Mouse (Mus musculus) lung, postnatal 0 days (tissue): ENCODE measurements at regions not wholly inside any gene's neighbourhood (a gene's known extent, or its start where the extent isn't known, plus 50 kb on each side); places are given as distances from the start of the nearest gene placed in this dataset.

Source experiments
- ATAC-seq: fragments of 200-750 bp; cut with Nextera tagmentation; 2 replicates; pipeline ENCODE4 v1.8.0; 2017; ENCODE audit warnings: moderate library complexity
- DNase-seq: peaks from one replicate; pipeline ENCODE4 v3.0.0-alpha.2; 2016; ENCODE audit warnings: low spot score
- H3K27ac ChIP-seq: fragments of 300-500 bp; sonication (generic); 2 replicates; pipeline ENCODE4 v1.5.1; 2014; ENCODE audit warnings: antibody characterized with exemption, mild to moderate bottlenecking, low read length, mixed read lengths
- H3K27me3 ChIP-seq: fragments of 300-500 bp; sonication (generic); replicated peaks from 2 replicates; pipeline ENCODE4 v1.6.1; 2014; ENCODE audit warnings: low read length, mixed read lengths; ENCODE audit not compliant: insufficient read depth
- H3K36me3 ChIP-seq: fragments of 300-500 bp; sonication (generic); 2 replicates; pipeline ENCODE4 v1.6.1; 2014; ENCODE audit warnings: low read length, mixed read lengths; ENCODE audit not compliant: insufficient read depth
- H3K4me1 ChIP-seq: fragments of 300-500 bp; sonication (generic); 2 replicates; pipeline ENCODE4 v1.6.1; 2014; ENCODE audit warnings: antibody characterized with exemption, low read depth, low read length, mixed read lengths; ENCODE audit not compliant: insufficient read depth
- H3K4me2 ChIP-seq: fragments of 300-500 bp; sonication (generic); replicated peaks from 2 replicates; pipeline ENCODE4 v1.6.1; 2014; ENCODE audit warnings: low read depth, mild to moderate bottlenecking, low read length, moderate library complexity, mixed read lengths
- H3K4me3 ChIP-seq: fragments of 300-500 bp; sonication (generic); 2 replicates; pipeline ENCODE4 v1.5.1; 2014; ENCODE audit warnings: low read depth, low read length
- H3K9ac ChIP-seq: fragments of 300-500 bp; sonication (generic); replicated peaks from 2 replicates; pipeline ENCODE4 v1.6.1; 2014; ENCODE audit warnings: low read depth, mild to moderate bottlenecking
- H3K9me3 ChIP-seq: fragments of 300-500 bp; sonication (generic); 2 replicates; pipeline ENCODE4 v1.6.1; 2016; ENCODE audit warnings: low read length, mixed read lengths
- CTCF ChIP-seq: IDR thresholded peaks from 2 replicates; pipeline ENCODE4 v1.5.1; 2016; ENCODE audit warnings: antibody characterized with exemption, mild to moderate bottlenecking
- EP300 ChIP-seq: IDR thresholded peaks from 2 replicates; pipeline ENCODE4 v1.6.1; 2016; ENCODE audit warnings: antibody characterized with exemption, mild to moderate bottlenecking, control low read depth
- WGBS: fragments of 180-500 bp; shearing (Covaris S2); extraction: QIAGEN DNeasy Blood & Tissue Kit; methylation state at CpG from one replicate; pipeline ENCODE4 v1.1.7; 2014; 5-methylcytosine and 5-hydroxymethylcytosine counted together

DNA sequence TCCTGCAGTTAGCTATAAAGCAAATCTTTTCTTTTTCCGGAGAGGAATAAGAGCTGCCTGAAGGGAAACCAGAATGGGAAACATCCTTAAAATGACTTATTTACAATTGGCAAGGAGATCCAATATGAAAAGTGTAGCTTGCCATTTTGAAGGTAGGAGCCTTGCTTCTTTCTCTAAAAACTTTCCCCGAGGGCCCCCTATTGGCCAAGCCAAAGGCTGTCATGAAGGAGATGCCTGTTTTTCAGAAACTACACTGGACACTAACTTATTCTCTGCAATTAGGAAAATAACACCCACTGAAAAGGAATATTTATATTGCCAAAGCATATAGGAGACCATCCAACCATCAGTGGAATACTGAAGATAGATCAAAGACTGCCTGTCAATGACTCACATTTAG is 312.8 kb upstream of the Thrb start:
- 0 out of 2 replicates have a peak, but pooled peaks have one; percentile 9 for TF ChIP-seq CTCF
- no peak for TF ChIP-seq EP300
- Histone ChIP-seq H3K27ac (no peak overlapping the region), H3K4me1 (0 out of 2 replicates have a peak, but pooled peaks cover 2% of the 10 kb centered on the region), H3K27me3 (no peaks in the 10 kb centered on the region), H3K9ac (no peak overlapping the region), H3K4me2 (no peak overlapping the region), H3K36me3 (no peaks in the 10 kb centered on the region), H3K4me3 (no peak overlapping the region), H3K9me3 (no peaks in the 10 kb centered on the region)
- ATAC-seq, result no peak
- no peak for DNase-seq
- WGBS, result 76% methylated on average over 2 of the region's 2 CpGs

- no peak overlapping the region for H3K9ac ChIP-seq
- H3K9me3 ChIP-seq, result no peaks in the 10 kb centered on the region
- no peak overlapping the region for H3K4me3 ChIP-seq
- TF ChIP-seq CTCF, result no peak
- TF ChIP-seq EP300, result peak; percentile 78
- H3K36me3 ChIP-seq, result no peaks in the 10 kb centered on the region
- H3K27ac ChIP-seq, result no peak overlapping the region
- 0 out of 2 replicates have a peak, but pooled peaks cover 2% of the 10 kb centered on the region for H3K4me1 ChIP-seq
- no peaks in the 10 kb centered on the region for H3K27me3 ChIP-seq
- no peak overlapping the region for H3K4me2 ChIP-seq
- DNase-seq (peak; percentile 81), ATAC-seq (peak; percentile 97)
- WGBS, result 33% methylated on average over 4 of the region's 4 CpGs
Observed at GRCm38 (mm10) chr14:17352324-17353037, 307.6 kb upstream of the Thrb start.

GRCm38 (mm10) chr14:17361910-17362309 is 298.2 kb upstream of the Thrb start:
- no peak overlapping the region for H3K27ac ChIP-seq
- no peaks in the 10 kb centered on the region for H3K9me3 ChIP-seq
- no peak overlapping the region for H3K4me3 ChIP-seq
- H3K27me3 ChIP-seq, result no peaks in the 10 kb centered on the region
- H3K4me1 ChIP-seq, result no peaks in the 10 kb centered on the region
- no peak overlapping the region for H3K9ac ChIP-seq
- ATAC-seq, result no peak
- no peak for DNase-seq
- no peaks in the 10 kb centered on the region for H3K36me3 ChIP-seq
- TF ChIP-seq CTCF (no peak), EP300 (no peak)
- no peak overlapping the region for H3K4me2 ChIP-seq

DNA sequence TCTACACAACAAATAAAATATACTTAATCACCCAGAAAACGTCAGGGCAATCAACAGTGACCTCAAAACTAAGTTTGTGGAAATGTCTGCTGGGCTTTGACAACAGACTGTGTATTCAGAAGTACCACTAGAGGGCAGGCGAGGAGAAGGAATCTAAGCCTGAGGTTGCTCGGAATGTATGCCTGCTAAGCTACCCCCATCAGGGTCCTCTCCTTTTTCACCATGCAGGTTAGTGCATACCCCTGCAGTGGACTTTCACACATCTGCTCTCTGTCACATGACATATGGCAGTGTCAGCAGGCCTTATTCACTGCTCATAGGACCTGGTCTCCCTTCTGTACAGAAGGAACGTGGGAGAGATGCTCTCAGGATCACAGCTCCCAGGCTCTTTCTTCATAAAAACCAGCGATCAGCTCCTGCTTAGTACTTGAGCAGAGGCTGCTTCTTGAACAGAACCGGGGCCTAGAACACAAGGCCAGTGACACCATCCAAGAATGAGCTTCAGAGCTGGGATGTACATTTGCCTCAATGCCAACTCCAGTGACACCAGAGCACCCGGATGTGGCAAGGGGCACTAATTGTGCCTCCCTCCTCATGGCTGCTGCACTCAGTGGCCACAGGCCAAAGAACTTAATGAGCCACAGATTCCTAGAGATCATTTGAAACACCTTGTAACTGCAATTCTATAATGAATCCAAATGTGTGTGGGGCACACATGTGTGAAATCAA is 257.1 kb upstream of the Thrb start:
- WGBS, result 34% methylated on average over 7 of the region's 7 CpGs
- Histone ChIP-seq H3K9ac (no peak overlapping the region), H3K9me3 (no peaks in the 10 kb centered on the region), H3K27ac (no peak overlapping the region), H3K4me3 (no peak overlapping the region), H3K4me2 (no peak overlapping the region), H3K27me3 (no peaks in the 10 kb centered on the region), H3K4me1 (peaks cover 3% of the 10 kb centered on the region; the same call in 1 of the 2 replicates), H3K36me3 (no peaks in the 10 kb centered on the region)
- TF ChIP-seq CTCF (peak; percentile 91), EP300 (no peak)
- ATAC-seq (peak; percentile 50; the same call in 1 of the 2 replicates), DNase-seq (peak; percentile 75)

- ATAC-seq, result 0 out of 2 replicates have a peak, but pooled peaks have one; percentile 10
- WGBS, result 68% methylated on average over 2 of the region's 2 CpGs
- DNase-seq, result peak; percentile 61
- H3K27ac ChIP-seq, result no peak overlapping the region
- no peak overlapping the region for H3K9ac ChIP-seq
- H3K4me1 ChIP-seq, result peaks cover 3% of the 10 kb centered on the region; the same call in 1 of the 2 replicates
- no peak overlapping the region for H3K4me3 ChIP-seq
- H3K9me3 ChIP-seq, result no peaks in the 10 kb centered on the region
- TF ChIP-seq EP300 (no peak), CTCF (peak; percentile 79)
- H3K27me3 ChIP-seq, result no peaks in the 10 kb centered on the region
- H3K36me3 ChIP-seq, result no peaks in the 10 kb centered on the region
- H3K4me2 ChIP-seq, result no peak overlapping the region
Observed at GRCm38 (mm10) chr14:17405551-17406336, 254.3 kb upstream of the Thrb start.

DNA sequence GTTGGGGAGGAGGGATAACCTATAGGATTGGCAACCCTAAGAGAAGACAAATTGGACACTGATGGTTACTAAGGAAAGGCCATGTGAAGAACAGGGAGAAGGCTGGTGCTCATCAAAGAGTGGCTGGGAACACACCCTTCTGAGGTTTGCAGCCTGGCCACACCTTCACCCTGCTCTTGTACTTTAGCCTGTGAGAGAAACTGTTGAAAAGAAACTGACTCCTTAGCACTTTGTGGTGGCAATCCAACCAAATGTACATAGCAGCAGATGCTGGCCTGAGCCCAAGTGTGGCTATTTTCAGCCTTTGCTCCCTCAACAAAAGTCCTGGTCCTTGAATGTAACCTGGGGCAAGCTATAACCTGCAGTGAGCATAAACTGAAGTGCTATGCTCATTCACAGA is 253.2 kb upstream of the Thrb start:
- peaks cover 3% of the 10 kb centered on the region; the same call in 1 of the 2 replicates for H3K4me1 ChIP-seq
- no peaks in the 10 kb centered on the region for H3K9me3 ChIP-seq
- H3K27me3 ChIP-seq, result no peaks in the 10 kb centered on the region
- DNase-seq, result peak; percentile 58
- H3K27ac ChIP-seq, result no peak overlapping the region
- no peaks in the 10 kb centered on the region for H3K36me3 ChIP-seq
- no peak for TF ChIP-seq CTCF
- peak; percentile 23; the same call in 1 of the 2 replicates for TF ChIP-seq EP300
- H3K4me2 ChIP-seq, result no peak overlapping the region
- peak; percentile 63 for ATAC-seq
- H3K4me3 ChIP-seq, result no peak overlapping the region
- H3K9ac ChIP-seq, result no peak overlapping the region
